ENCODE assay signal across 9 mouse cellular contexts in the genomic region with DNA sequence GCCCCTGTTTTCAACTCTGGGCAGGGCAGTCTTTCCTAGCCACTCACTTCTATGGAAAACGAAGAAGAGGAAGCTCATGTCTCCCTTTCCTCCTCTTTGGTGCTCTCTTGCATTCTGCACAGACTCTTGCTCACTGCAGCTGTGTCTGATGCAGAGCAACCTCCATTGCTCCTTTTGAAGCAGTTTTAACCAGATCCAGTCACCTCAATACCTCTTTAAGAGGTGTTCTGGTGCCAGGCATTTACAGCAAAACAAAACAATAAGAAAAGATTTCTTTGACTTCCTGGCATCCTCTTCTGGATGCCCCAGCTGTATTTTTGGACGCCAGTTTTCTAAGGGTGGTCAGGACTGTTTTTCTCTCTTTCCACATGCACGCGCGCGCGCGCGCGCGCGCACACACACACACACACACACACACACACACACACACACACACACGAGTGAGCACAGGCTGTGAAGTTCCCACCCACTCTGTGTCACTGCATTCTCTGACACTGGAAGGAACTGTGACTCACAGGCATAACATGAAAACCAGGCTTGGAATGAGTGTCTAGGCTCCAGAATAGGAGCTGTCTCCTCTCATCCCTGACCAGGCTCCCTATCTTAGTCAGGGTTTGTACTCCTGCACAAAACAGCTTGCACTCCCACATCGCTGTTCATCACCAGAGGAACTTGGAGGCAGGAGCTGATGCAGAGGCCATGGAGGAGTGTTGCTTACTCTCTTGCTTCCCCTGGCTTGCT. TPM values are rescaled to one million over a fixed set of nuclear protein-coding genes. Genes with fewer than 3 reads are reported as not detected.
DNase-seq lines count a peak whose midpoint lies in the region; ATAC-seq and TF ChIP-seq lines count a peak whose summit lies in the region.
"Had no signal": no experiment of that assay in that cellular context is flagged by ENCODE, and none has a peak within 500 bp of the region (broad histone marks: within the 10 kb centered on the region; RNA-seq: fewer than 3 reads in every experiment).

No protein-coding gene starts in this region.

- TF ChIP-seq CTCF in CH12.LX (conservative IDR thresholded peaks at IDR 0.05 in 1 of 2, IDR thresholded peaks at IDR 0.05 in 1 of 2; ENCODE audit: low read depth in 2 of 2, low read length in 2 of 2): no peak
- no peak for TF ChIP-seq CTCF in bone marrow macrophage, adult 2 months (IDR thresholded peaks at IDR 0.05; ENCODE audit: low read depth, low read length)

- no peak for TF ChIP-seq POLR2A in CH12.LX (IDR thresholded peaks at IDR 0.05; ENCODE audit: low read depth, low read length)
- TF ChIP-seq POLR2A in bone marrow macrophage, adult 2 months (IDR thresholded peaks at IDR 0.05; ENCODE audit: borderline replicate concordance, low read depth, low read length): no peak

- H3K36me3 ChIP-seq in CH12.LX (replicated peaks in 1 of 2; ENCODE audit: control insufficient read depth in 1 of 2, insufficient read depth in 1 of 2, low read length in 1 of 2): no peaks in the 10 kb centered on the region
- no peaks in the 10 kb centered on the region for H3K36me3 ChIP-seq in limb, embryonic 10.5 days
- no peaks in the 10 kb centered on the region for H3K36me3 ChIP-seq in midbrain, embryonic 11.5 days (ENCODE audit: control insufficient read depth, insufficient read depth, low read length)
- H3K36me3 ChIP-seq in forebrain, embryonic 16.5 days (ENCODE audit: control insufficient read depth, insufficient read depth): no peaks in the 10 kb centered on the region
- H3K36me3 ChIP-seq: midbrain, embryonic 12.5 days had no signal

- 89% methylated on average over 14 of the region's 14 CpGs for WGBS in limb, embryonic 10.5 days
- WGBS in midbrain, embryonic 11.5 days: 92% methylated on average over 14 of the region's 14 CpGs
- WGBS in forebrain, embryonic 16.5 days: 85% methylated on average over 13 of the region's 14 CpGs

- H3K4me1 ChIP-seq in CH12.LX (ENCODE audit: control insufficient read depth in 1 of 2, insufficient read depth in 2 of 2): peaks cover 23 to 50% of the 10 kb centered on the region in 2 experiments
- H3K4me1 ChIP-seq in bone marrow macrophage, adult 2 months (ENCODE audit: control insufficient read depth, insufficient read depth, low read length): peaks cover 45% of the 10 kb centered on the region
- no peaks in the 10 kb centered on the region for H3K4me1 ChIP-seq in limb, embryonic 10.5 days
- H3K4me1 ChIP-seq in midbrain, embryonic 11.5 days (ENCODE audit: control insufficient read depth, insufficient read depth, low read length): no peaks in the 10 kb centered on the region
- H3K4me1 ChIP-seq in forebrain, embryonic 16.5 days (replicated peaks; ENCODE audit: control insufficient read depth, insufficient read depth, low read length): no peaks in the 10 kb centered on the region
- H3K4me1 ChIP-seq: midbrain, embryonic 12.5 days had no signal

- H3K27ac ChIP-seq in CH12.LX (ENCODE audit: insufficient read depth, low read depth): no peak overlapping the region
- H3K27ac ChIP-seq in bone marrow macrophage, adult 2 months (ENCODE audit: insufficient read depth, low read depth, low read length): peak overlapping the region; percentile 91
- H3K27ac ChIP-seq in limb, embryonic 10.5 days: 0 out of 2 replicates have a peak overlapping the region, but pooled peaks have one; percentile 36
- H3K27ac ChIP-seq in midbrain, embryonic 11.5 days (ENCODE audit: low read depth, low read length): no peak overlapping the region
- H3K27ac ChIP-seq in forebrain, embryonic 16.5 days (ENCODE audit: low read length): no peak overlapping the region
- H3K27ac ChIP-seq: midbrain, embryonic 12.5 days had no signal

- H3K4me3 ChIP-seq in CH12.LX (replicated peaks in 1 of 3; ENCODE audit: low read depth in 2 of 3, low read length in 2 of 3, poor library complexity in 1 of 3): peak overlapping the region in 1 of 3 experiments; percentile 28
- H3K4me3 ChIP-seq in bone marrow macrophage, adult 2 months (ENCODE audit: insufficient read depth, low read length): peak overlapping the region; percentile 24
- no peak overlapping the region for H3K4me3 ChIP-seq in limb, embryonic 10.5 days
- no peak overlapping the region for H3K4me3 ChIP-seq in midbrain, embryonic 11.5 days (ENCODE audit: low read depth, low read length)
- no peak overlapping the region for H3K4me3 ChIP-seq in forebrain, embryonic 16.5 days (replicated peaks; ENCODE audit: low read length)
- H3K4me3 ChIP-seq: midbrain, embryonic 12.5 days had no signal

- H3K4me2 ChIP-seq in CH12.LX (ENCODE audit: insufficient read depth, low read depth, poor library complexity, severe bottlenecking): peak overlapping the region; percentile 33
- H3K4me2 ChIP-seq in midbrain, embryonic 11.5 days: no peak overlapping the region
- no peak overlapping the region for H3K4me2 ChIP-seq in forebrain, embryonic 16.5 days (ENCODE audit: low read length)
- H3K4me2 ChIP-seq: midbrain, embryonic 12.5 days had no signal

- TF ChIP-seq RAD21 in CH12.LX (IDR thresholded peaks at IDR 0.05; ENCODE audit: low read depth, low read length): no peak

- no peak overlapping the region for H3K9ac ChIP-seq in CH12.LX (ENCODE audit: insufficient read depth, low read depth)
- no peak overlapping the region for H3K9ac ChIP-seq in midbrain, embryonic 11.5 days (ENCODE audit: low read length)
- no peak overlapping the region for H3K9ac ChIP-seq in forebrain, embryonic 16.5 days (replicated peaks; ENCODE audit: low read depth, low read length)
- H3K9ac ChIP-seq: midbrain, embryonic 12.5 days had no signal

- in situ Hi-C loops in CH12.LX (cut with MboI; ENCODE audit: low pct_ligation_motif_present, low pct_unique_long_range_greater_than_20kb, low sequenced_read_pairs): no loop called here

- H3K9me3 ChIP-seq in CH12.LX (replicated peaks; ENCODE audit: low read length): no peaks in the 10 kb centered on the region
- no peaks in the 10 kb centered on the region for H3K9me3 ChIP-seq in limb, embryonic 10.5 days (replicated peaks)
- H3K9me3 ChIP-seq in midbrain, embryonic 11.5 days (ENCODE audit: control insufficient read depth, low read length): no peaks in the 10 kb centered on the region
- H3K9me3 ChIP-seq in forebrain, embryonic 16.5 days (ENCODE audit: control insufficient read depth, low read length): no peaks in the 10 kb centered on the region
- H3K9me3 ChIP-seq: midbrain, embryonic 12.5 days had no signal

- no peaks in the 10 kb centered on the region for H3K79me2 ChIP-seq in CH12.LX (replicated peaks; ENCODE audit: control insufficient read depth, extremely low read depth, insufficient read depth, poor library complexity, severe bottlenecking)

- H3K27me3 ChIP-seq in CH12.LX (replicated peaks): no peaks in the 10 kb centered on the region
- H3K27me3 ChIP-seq in limb, embryonic 10.5 days (ENCODE audit: low read depth, poor library complexity, severe bottlenecking): no peaks in the 10 kb centered on the region
- no peaks in the 10 kb centered on the region for H3K27me3 ChIP-seq in midbrain, embryonic 11.5 days (ENCODE audit: control insufficient read depth, insufficient read depth, low read length)
- H3K27me3 ChIP-seq in forebrain, embryonic 16.5 days (replicated peaks; ENCODE audit: control insufficient read depth, insufficient read depth, low read length): no peaks in the 10 kb centered on the region
- H3K27me3 ChIP-seq: midbrain, embryonic 12.5 days had no signal

- DNase-seq in layer of hippocampus, adult 18-20 months (ENCODE audit: low spot score in 2 of 2): peak; percentile 35 to 55
- DNase-seq in layer of hippocampus, postnatal 36 days: no peak
- DNase-seq in CH12.LX (ENCODE audit: extremely low read depth): peak; percentile 42
- no peak for DNase-seq in limb, embryonic 10.5 days (ENCODE audit: low spot score)
- DNase-seq in midbrain, embryonic 11.5 days (ENCODE audit: low spot score, missing footprints): no peak
- DNase-seq in right cerebral cortex, postnatal 4 days: no peak

- no peak for TF ChIP-seq EP300 in CH12.LX (IDR thresholded peaks at IDR 0.05; ENCODE audit: low read length)

- no peak for ATAC-seq in midbrain, embryonic 11.5 days (ENCODE audit: low FRiP score)
- no peak for ATAC-seq in forebrain, embryonic 16.5 days

- dilution Hi-C loops in CH12.LX (cut with MboI; ENCODE audit: extremely low pct_ligation_motif_present, extremely low pct_unique_long_range_greater_than_20kb, low sequenced_read_pairs): no loop called here

RNA-seq across cellular contexts. Expression of gene S100a2, which starts 2.5 kb away (rescaled TPM):
- total RNA-seq in layer of hippocampus, adult 18-20 months (2021): not detected
- total RNA-seq in layer of hippocampus, postnatal 36 days (2021): not detected
- not detected in 2 replicates for total RNA-seq in CH12.LX (2012; rRNA removed)
- not detected in 2 replicates for total RNA-seq in CH12.LX (2014; rRNA removed)
- polyA plus RNA-seq in CH12.LX (2012; ENCODE audit: insufficient read length, low read depth): not detected in 2 replicates
- polyA plus RNA-seq in bone marrow macrophage, adult 2 months (2012; ENCODE audit: insufficient read depth, insufficient read length, missing spikeins): not detected in 2 replicates
- not detected in 2 replicates for polyA plus RNA-seq in limb, embryonic 10.5 days (2016; fragmentation: Nextera tagmentation; extraction: Ambion mirVana)
- not detected in 2 replicates for polyA plus RNA-seq in midbrain, embryonic 11.5 days (2014; fragmentation: Nextera tagmentation; extraction: Ambion mirVana)
- not detected in 2 replicates for polyA plus RNA-seq in forebrain, embryonic 16.5 days (2015; fragmentation: Nextera tagmentation; extraction: Ambion mirVana)
- polyA plus RNA-seq: midbrain, embryonic 12.5 days had no signal

RNA-seq across cellular contexts. Expression of gene Gm42674, which starts 14.2 kb away (rescaled TPM):
- total RNA-seq in layer of hippocampus, adult 18-20 months (2021): 1 to 10 TPM in 1 of 2 experiments, not detected in 1; 1.4 TPM
- not detected for total RNA-seq in layer of hippocampus, postnatal 36 days (2021)
- total RNA-seq in CH12.LX (2012; rRNA removed) (not detected in 2 replicates), CH12.LX (2014; rRNA removed) (not detected in 2 replicates)
- polyA plus RNA-seq in CH12.LX (2012; ENCODE audit: insufficient read length, low read depth): not detected in 2 replicates
- not detected in 2 replicates for polyA plus RNA-seq in bone marrow macrophage, adult 2 months (2012; ENCODE audit: insufficient read depth, insufficient read length, missing spikeins)
- not detected in 2 replicates for polyA plus RNA-seq in limb, embryonic 10.5 days (2016; fragmentation: Nextera tagmentation; extraction: Ambion mirVana)
- polyA plus RNA-seq in midbrain, embryonic 11.5 days (2014; fragmentation: Nextera tagmentation; extraction: Ambion mirVana): not detected in 2 replicates
- not detected in 2 replicates for polyA plus RNA-seq in forebrain, embryonic 16.5 days (2015; fragmentation: Nextera tagmentation; extraction: Ambion mirVana)
- polyA plus RNA-seq: midbrain, embryonic 12.5 days had no signal

RNA-seq across cellular contexts. Expression of gene S100a4, which starts 16.0 kb away (rescaled TPM):
- 1 to 10 TPM; 2.9 to 5.3 TPM for total RNA-seq in layer of hippocampus, adult 18-20 months (2021)
- total RNA-seq in layer of hippocampus, postnatal 36 days (2021): 1 to 10 TPM; 2.7 to 3.8 TPM
- 0.76 TPM in 1 of 2 replicates, not detected in the other for total RNA-seq in CH12.LX (2012; rRNA removed)
- total RNA-seq in CH12.LX (2014; rRNA removed): 1.1 and 1.2 TPM in 2 replicates
- polyA plus RNA-seq in CH12.LX (2012; ENCODE audit: insufficient read length, low read depth): 0.86 TPM in 1 of 2 replicates, not detected in the other
- 2,861 and 3,059 TPM in 2 replicates for polyA plus RNA-seq in bone marrow macrophage, adult 2 months (2012; ENCODE audit: insufficient read depth, insufficient read length, missing spikeins)
- 0.34 and 0.64 TPM in 2 replicates for polyA plus RNA-seq in limb, embryonic 10.5 days (2016; fragmentation: Nextera tagmentation; extraction: Ambion mirVana)
- polyA plus RNA-seq in midbrain, embryonic 11.5 days (2014; fragmentation: Nextera tagmentation; extraction: Ambion mirVana): 0.34 and 0.50 TPM in 2 replicates
- polyA plus RNA-seq in forebrain, embryonic 16.5 days (2015; fragmentation: Nextera tagmentation; extraction: Ambion mirVana): 0.65 and 1.3 TPM in 2 replicates

RNA-seq across cellular contexts. Expression of gene S100a5, which starts 20.8 kb away (rescaled TPM):
- 1 to 10 TPM in 1 of 2 experiments, not detected in 1; 1.5 TPM for total RNA-seq in layer of hippocampus, adult 18-20 months (2021)
- not detected for total RNA-seq in layer of hippocampus, postnatal 36 days (2021)
- total RNA-seq in CH12.LX (2012; rRNA removed) (not detected in 2 replicates), CH12.LX (2014; rRNA removed) (not detected in 2 replicates)
- not detected in 2 replicates for polyA plus RNA-seq in CH12.LX (2012; ENCODE audit: insufficient read length, low read depth)
- not detected in 2 replicates for polyA plus RNA-seq in bone marrow macrophage, adult 2 months (2012; ENCODE audit: insufficient read depth, insufficient read length, missing spikeins)
- polyA plus RNA-seq in limb, embryonic 10.5 days (2016; fragmentation: Nextera tagmentation; extraction: Ambion mirVana): not detected in 2 replicates
- polyA plus RNA-seq in midbrain, embryonic 11.5 days (2014; fragmentation: Nextera tagmentation; extraction: Ambion mirVana): not detected in 2 replicates
- not detected in 2 replicates for polyA plus RNA-seq in forebrain, embryonic 16.5 days (2015; fragmentation: Nextera tagmentation; extraction: Ambion mirVana)
- polyA plus RNA-seq: midbrain, embryonic 12.5 days had no signal

RNA-seq across cellular contexts. Expression of gene S100a6, which starts 25.2 kb away (rescaled TPM):
- 10 to 100 TPM; 23.5 to 24.6 TPM for total RNA-seq in layer of hippocampus, adult 18-20 months (2021)
- total RNA-seq in layer of hippocampus, postnatal 36 days (2021): 10 to 100 TPM; 18.8 to 23.5 TPM
- not detected in 2 replicates for total RNA-seq in CH12.LX (2012; rRNA removed)
- not detected in 2 replicates for total RNA-seq in CH12.LX (2014; rRNA removed)
- not detected in 2 replicates for polyA plus RNA-seq in CH12.LX (2012; ENCODE audit: insufficient read length, low read depth)
- polyA plus RNA-seq in bone marrow macrophage, adult 2 months (2012; ENCODE audit: insufficient read depth, insufficient read length, missing spikeins): 1,285 and 1,346 TPM in 2 replicates
- 11.4 and 11.6 TPM in 2 replicates for polyA plus RNA-seq in limb, embryonic 10.5 days (2016; fragmentation: Nextera tagmentation; extraction: Ambion mirVana)
- 24.5 and 25.1 TPM in 2 replicates for polyA plus RNA-seq in midbrain, embryonic 11.5 days (2014; fragmentation: Nextera tagmentation; extraction: Ambion mirVana)
- polyA plus RNA-seq in forebrain, embryonic 16.5 days (2015; fragmentation: Nextera tagmentation; extraction: Ambion mirVana): 9.5 and 13.3 TPM in 2 replicates

Comparison
In these comparisons a context has a peak if more than half of its experiments do, and no peak if none do; other contexts are left out.
1. DNase-seq: peak in layer of hippocampus, adult 18-20 months (2 of 2) and CH12.LX (single experiment); none in layer of hippocampus, postnatal 36 days (0 of 2), limb, embryonic 10.5 days (single experiment), midbrain, embryonic 11.5 days (single experiment) and right cerebral cortex, postnatal 4 days (single experiment).
2. H3K27ac ChIP-seq: peak in bone marrow macrophage, adult 2 months (single experiment) and limb, embryonic 10.5 days (single experiment); none in CH12.LX (single experiment), midbrain, embryonic 11.5 days (single experiment) and forebrain, embryonic 16.5 days (single experiment).
3. RNA of gene S100a4, which starts 16.0 kb away (polyA plus RNA-seq): 2,861 to 3,059 TPM in bone marrow macrophage, adult 2 months; 0.65 to 1.3 TPM in forebrain, embryonic 16.5 days, 0.34 to 0.64 TPM in limb, embryonic 10.5 days, 0.86 TPM in CH12.LX and 0.34 to 0.50 TPM in midbrain, embryonic 11.5 days; every median in the first group is over 1,000 times any median in the second.